Mouse (Mus musculus) left cerebral cortex, adult 8-10 months (tissue): Measurements from ENCODE around the gene Plin4. TPM values are rescaled to one million over a fixed set of nuclear protein-coding genes. Genes with fewer than 3 reads are reported as not detected.
"Not testable (repeated sequence)": the region's sequence is repeated elsewhere in the genome, so short reads cannot be mapped to it uniquely, and the experiment has no call there.

Experiments used
- DNase-seq, 2 experiments: peaks; one replicate each; pipeline ENCODE4 v3.0.0; 2022; ENCODE audit warnings: low spot score in 2 of 2
- total RNA-seq, 4 experiments: library from RNA; stranded (reverse); gene quantifications; 2 replicates each; pipeline ENCODE4 v1.2.4; 2022

The Plin4 gene
- total RNA-seq, 4 experiments from 2014 or later, result 4.7 to 14.9 (median 7.5) TPM

DNA sequence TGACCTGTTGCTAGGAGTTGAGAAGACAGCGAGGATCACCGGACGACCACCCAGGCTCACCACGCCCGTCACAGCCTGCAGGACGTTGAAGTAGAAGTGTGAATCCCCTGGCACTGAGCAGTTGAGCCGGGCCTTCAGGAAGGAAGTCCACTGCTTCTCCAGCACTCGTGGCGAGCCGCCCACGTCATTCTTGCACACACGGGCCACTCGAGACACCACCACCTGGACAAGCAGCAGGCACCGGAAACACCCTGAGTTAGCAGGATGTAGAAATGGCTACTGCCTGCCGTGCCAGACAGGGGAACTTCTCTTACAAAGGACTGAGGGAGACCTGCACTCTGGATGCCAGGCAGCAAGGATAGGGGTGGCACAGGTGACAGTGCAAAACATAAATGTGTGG is 18.6 kb upstream of the Plin4 start:
- DNase-seq, result no peak

DNA sequence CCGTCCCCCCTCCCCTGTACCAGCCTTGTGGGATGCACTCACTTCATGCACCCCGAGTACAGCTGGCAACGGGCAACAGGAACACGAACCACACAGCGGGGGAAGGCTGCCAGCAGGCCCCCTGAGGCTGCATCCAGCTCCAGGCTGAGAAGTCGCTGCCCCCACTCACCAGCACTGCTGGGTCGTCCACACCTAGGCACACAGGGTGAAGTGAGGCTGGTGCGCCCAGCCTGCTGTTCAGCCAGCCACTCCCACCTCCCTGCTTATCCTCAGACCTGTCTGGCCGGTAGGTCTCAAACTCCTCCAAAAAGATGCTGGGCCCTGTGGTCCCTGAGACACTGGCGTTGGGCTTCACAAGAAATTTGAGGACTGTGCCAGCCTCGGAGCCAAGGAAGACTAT is 16.6 kb upstream of the Plin4 start:
- no peak for DNase-seq

DNA sequence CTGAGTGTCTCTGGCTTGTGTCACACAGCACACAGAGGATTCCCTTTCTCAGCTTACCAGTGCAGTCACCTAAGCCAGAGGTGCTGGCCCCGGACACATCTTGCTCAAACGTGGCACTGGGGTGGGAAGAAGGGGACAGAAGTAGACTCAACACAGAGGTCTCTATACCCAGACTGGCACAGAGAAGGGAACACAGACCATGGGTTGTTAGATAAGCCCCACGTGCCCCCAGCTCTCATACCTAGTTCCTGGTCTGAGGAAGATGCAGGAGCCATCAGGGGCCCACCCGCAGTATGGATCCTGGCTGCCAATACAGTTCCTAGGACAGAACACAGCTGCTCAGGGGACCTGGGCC is 15.7 kb upstream of the Plin4 start:
- DNase-seq, result no peak

DNA sequence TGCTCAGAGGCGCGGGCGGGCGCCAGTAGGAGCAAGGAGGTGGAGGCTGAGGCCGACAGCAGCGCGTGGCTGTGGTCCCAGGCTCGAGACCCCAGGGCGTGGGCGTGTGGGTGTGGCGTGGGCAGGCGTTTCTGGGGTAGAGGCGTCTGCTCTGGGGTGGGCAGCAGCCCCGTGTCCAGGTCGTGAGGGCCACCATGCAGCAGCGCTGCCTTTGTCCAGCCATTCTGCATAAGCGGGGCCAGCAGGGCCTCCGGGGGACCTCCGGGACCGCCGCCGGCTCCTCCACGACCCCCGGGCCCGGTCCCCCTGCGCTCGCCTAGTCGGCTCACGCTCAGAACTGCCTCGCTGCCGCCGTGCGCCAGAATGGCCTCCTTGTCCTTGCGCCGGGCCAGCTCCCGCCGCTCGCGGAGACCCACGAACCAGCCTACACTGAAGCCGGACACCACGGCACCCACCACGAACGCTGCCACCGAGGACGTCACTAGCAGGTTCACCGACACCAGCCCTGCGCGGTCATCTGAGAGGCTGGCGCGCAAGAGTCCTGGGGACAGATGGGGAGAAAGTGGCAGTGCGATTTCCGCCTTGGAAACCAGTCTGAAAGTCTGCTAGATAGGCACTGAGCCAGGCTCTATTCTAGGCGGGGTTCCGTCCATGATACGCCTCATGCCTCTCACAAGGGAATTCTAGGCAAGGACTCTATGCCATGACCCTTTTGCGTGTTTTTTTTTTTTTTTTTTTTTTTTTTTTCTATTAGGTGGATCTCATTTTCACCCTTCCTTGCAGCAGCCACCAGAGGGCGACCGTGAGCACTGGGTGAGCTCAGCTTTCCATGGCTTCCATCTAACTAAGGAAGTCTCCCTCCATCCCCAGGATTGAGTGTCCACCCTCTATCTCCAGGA is 15.0 kb upstream of the Plin4 start:
- no peak for DNase-seq

DNA sequence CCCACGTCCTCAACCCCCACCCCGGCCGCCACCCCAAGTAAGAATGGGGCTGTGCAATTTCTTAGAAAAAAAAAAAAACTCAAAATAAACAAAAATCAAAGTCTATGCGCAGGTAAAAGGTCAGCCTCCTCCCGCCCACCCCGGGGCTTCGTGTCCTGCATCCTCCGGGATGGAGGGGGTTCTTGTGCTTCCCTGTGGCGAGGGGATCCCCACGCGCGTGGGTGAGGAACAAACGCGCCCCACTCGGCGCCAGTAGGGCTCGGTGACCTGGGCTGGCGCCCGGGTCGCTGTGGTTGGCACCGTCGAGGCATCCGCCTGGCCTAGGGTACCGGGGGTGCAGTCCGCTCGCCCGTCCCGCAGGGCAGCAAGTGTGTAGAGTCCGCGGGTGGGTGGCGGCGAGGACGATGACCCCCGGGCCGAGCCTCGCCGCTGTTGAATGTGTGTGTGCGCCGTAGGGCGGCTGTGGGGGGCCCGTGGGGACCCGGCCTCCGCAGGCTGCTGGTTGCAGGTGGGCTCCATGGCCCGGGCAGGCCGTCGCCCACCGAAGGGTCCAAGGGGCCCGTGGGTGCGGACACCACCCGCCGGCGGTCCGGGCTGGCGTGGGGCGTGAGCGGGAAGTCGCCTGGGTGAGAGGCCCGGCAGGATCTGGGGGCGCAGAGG is 14.2 kb upstream of the Plin4 start:
- no peak for DNase-seq

DNA sequence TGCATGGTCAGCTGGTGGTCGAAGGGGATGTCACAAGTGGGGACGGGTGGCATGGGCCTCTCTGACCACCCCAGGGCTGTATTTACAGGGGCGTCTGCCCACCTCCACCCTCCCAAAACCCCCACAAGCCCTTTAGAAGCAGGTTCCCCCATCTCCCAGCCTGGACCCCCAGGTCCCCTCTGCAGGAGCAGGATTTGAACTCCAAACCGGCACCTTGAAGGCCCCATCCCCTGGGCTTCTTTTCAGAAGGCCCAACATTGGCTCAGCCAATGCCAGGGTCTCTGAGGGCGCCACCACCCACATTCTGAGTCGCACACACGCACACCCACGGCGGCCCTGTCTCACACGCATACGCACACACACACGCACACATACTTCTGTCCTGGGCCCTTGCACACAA is 13.6 kb upstream of the Plin4 start:
- DNase-seq, result no peak

DNA sequence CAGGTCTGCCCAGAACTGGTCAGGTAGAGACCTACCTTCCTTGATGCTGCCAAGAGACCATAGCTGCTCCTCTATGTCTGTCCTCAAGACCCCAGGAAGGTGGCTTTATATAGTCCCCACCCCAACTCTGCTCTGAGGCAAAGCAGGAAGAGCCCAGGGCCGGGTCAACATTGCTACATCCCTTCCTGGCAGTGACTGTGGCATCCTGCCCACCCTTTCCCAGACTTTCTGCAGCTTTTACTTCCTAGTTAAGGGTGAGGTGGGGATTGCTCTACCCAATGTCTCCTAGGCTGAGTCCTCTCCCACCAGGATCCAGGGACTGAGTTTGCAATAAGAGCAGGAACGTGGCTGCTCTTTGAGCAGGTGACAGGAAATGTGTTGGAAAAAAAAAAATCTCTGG is 12.2 kb upstream of the Plin4 start, which contains the start of gene Lrg1:
Lrg1 (minus strand) TSS at position 176 of the 400 bp plus-strand sequence.
- DNase-seq, result no peak

DNA sequence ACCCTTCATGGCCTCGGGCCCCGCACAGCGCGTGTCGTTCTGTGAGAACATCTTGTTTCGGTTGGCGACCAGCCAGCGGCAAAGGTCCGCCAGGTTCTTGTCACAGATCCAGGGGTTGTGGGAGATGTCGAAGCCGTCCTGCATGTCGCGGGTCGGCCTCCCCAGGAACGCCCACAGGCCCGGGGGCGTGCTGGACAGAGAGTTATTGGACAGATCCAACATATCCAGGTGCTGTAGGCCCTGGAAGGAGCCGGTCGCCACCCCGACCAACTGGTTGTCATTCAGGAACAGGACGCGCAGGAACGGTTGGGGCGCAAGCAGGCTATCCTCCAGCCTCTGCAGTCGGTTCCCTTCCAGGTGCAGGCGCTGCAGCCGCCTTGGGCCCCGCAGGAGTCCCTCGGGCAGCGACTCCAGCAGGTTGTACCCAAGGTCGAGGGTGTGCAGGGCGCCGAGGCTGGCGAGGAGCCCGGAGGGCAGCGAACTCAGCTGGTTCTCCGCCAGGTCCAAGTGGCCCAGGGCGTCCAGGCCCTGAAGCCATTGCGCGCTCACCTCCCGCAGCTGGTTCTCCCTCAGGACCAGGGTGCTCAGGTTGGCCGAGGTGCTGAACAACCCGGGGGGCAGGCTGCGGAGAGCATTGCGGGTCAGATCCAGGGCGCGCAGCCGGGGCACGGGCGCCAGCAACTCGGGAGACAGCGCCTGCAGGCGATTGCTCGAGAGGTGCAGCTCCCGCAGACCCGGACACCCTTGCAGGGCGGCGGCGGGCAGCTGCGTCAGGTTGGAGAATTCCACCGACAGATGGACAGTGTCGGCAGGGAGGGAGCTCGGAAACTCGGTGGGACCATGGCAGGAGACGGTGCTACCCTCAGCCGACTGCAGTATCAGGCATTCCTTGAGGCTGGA is 10.6 kb upstream of the Plin4 start:
- DNase-seq, result no peak

DNA sequence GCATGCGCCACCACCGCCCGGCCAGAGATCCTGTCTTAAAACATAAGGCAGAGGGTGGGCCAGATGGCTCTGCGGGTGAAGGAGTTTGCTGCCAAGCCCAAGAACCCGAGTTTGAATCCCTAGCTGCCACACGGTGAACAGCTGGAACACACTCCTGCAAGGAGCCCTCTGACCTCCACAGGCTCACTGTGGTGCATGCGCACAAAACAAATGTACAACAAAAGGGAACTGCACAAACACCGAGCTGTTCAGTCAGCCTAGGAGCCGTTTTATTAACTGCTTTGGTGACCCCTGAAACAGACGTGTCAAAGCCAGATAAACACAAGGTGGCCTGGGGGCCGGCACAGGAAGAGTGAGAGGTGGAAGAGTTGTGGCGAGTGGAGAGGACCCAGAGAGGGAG is 9.8 kb upstream of the Plin4 start:
- no peak for DNase-seq

DNA sequence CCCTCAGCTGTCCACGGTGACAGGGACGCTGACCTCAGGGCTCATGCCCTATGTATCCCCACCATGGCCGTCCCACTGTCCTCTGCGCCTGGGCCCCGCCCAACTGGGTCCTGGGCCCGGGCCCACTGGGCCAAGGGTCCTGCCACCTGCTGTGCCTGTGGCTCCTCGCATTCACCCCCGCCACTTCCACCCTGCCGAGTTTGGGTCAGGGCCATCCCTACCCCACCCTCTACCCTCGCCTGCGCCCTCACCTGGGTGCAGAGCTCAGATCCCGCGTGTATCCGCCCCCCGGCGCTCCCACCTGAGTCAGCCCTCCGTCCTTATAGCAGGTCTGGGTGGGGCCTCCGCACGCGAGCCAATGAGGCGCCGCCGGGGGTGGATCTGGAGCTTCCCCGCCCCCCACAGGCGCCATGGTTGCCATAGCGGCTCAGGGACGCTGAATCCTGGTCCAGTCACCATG is 7.7 kb upstream of the Plin4 start, which contains the start of gene Plin5:
Plin5 (minus strand) TSS at position 346 of the 460 bp plus-strand sequence.
- no peak for DNase-seq

DNA sequence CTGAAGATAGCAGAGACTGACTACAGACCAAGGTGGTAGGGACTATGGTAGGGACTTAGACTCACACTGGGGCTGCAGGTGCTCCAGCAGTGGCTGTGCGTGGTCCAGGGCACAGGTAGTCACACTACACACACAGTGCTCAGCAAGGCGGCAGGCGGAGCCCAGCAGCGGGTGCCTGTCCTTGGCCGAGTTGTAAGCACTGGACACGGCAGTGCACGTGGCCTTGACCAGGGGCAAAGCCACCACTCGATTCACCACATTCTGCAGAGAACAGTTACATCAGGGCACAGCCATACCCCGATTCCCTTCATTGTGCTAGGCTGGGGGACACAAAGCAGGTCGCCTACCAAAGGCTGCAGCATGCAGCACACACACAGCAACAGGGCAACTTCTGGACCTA is 6.6 kb upstream of the Plin4 start:
- no peak for DNase-seq

DNA sequence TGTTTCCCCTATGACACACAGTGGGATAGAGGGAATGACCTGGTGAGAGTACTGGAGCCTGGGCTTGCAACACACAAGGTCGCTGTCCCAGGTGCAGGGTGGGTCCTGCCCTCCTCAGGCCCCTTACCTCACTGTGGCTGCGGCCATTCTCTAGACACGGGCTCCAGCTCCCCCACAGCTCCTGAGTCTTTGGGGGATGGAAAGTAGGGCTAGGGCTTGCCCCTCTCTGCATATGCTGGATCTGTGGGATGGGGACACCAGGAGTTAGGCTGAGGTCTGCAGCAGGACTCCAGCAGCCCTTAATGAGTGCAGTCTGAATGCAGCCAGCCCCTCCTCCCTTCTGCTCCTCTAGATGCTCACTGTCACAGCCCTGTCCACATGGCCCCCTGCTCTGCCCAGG is 3.1 kb upstream of the Plin4 start:
- DNase-seq, result no peak

DNA sequence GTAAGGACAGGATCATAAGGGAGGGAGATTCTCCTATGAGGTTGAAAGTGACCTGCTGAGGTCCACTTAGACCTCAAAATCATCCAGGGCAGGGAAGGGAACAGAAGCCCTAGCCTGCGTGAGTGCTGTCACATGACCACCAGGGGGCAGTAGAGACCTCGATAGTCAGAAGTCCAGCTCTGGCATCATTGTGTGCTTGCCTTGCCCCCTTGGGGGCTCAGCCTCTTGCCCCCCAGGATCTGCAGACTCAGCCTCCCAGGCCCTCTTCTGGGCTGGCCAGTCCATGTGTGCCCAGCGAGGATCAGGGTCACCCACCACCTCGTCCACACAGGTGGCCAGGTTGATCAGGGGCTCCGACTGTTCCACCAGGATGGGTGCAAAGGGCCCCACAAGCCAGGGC is 2.3 kb upstream of the Plin4 start:
- DNase-seq, result no peak

DNA sequence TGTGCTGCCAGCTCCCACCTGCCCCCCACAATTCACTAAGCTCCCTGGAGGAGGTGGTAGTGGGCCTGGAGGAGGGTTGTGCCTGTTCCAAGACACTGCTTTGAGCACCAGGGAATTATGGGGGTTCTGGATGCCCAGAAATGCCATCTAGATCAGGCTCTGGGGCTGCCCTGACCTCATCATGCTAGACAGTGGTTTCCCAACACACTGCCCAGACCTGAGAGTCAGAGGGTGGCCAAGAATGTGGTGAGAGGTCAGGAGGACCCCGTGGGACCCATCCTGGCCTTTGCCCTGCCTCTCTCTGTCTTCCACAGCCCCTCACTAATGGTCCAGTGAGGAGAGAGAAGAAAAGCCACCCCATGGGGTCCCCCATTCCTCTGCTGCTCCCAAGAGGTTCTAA is 1.4 kb upstream of the Plin4 start:
- DNase-seq, result no peak

DNA sequence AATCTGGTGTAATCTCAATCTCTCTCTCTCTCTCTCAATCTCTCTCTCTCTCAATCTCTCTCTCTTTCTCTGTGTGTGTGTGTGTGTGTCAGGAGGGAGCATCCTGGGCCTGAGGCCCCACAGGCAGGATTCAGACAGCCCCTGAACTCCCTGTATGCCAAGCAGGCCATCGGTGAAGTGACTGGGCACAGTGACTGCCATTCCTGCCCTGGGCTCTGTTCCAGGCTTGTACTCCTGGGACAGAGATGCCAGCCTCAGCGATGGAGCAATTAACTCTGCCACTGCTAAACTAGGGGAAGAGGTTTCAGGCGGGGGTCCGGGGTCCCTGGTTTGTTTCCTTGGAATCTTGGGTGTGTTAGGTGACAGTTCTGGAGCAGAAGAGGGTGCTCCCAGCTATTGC is 968 bp upstream of the Plin4 start:
- no peak for DNase-seq

DNA sequence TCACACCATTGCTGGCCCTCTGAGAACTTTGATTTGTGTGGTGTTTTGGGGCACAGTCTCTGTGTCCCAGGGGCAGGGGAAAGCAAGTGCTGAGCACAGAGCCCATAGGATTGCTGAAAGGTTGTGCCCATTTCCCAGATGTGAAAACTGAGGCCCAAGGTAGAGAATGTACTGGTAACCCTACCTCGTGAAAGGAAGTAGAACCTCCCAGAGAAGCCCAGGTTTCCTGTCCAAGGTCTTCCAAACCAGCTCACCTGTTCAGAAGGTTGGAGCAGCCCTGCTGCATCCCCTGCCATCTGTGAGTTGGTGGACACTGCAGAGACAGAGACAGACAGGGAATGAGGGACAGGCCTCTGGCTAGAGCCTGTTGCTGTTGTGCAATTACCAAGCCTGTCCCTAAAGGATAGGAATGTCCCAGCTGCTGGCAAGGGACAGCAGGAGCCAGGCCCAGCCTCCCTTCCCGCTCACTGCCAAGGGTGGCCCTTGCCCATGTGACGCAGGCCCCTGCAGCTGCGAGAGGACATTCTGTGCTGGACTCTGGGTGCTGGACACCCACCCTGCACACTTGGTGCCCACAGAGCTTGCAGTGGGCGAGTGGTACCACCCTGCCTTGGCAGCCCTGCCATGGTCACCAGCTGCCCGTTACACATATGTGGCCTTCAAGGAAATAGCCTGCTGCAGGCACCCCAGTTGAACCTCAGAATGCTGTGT is 1.1 kb downstream of the Plin4 start:
- DNase-seq, result peak in 1 of 2 experiments; percentile 79

DNA sequence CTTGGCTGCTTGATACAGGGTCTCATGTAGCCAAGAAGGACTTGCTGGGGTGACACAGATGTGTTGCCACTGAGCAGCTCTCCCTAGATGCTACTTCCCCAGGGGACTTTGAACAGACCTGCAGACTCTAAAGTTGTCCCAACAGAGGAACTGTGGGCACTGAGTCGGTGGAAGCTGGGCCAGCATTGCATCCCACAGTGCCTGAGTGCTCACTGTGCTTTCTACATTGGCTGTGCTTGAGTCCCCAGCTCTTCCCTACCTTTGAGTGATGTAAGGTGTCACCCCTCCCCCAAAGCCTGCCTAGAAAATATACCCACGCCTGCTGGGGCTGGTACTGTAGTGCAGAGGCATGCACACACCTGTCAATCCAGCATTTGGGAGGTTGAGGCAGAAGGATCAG is 1.9 kb downstream of the Plin4 start:
- DNase-seq, result no peak

DNA sequence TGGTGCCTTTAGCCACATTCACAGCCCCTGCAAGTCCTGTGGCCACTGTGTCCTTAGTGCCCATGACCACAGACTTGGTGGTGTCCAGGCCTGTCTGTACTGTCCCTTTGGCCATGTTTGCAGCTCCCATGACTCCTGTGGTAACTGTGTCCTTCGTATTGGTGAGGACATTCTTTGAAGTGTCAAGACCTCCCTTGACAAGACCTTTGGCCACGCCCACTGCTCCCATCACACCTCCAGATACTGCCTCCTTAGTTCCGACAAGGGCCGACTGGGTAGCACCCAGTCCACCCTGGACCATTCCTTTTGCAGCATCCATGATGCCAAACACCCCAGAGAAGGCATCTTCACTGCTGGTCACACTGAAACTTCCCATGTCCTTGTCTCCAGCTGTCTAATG is 2.6 kb downstream of the Plin4 start:
- no peak for DNase-seq

DNA sequence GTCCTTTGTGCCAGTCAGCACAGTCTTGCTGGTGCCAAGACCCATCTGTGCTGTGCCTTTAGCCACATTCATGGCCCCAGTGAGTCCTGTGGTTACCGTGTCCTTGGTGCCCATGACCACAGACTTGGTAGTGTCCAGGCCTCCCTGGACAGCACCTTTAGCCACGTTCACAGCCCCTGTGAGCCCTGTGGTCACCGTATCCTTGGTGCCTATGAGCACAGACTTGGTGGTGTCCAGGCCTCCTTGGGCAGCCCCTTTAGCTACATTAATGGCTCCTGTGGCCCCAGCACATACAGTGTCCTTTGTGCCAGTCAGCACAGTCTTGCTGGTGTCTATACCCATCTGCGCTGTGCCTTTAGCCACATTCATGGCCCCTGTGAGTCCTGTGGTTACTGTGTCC is 3.2 kb downstream of the Plin4 start:
- DNase-seq, result not testable (repeated sequence)

DNA sequence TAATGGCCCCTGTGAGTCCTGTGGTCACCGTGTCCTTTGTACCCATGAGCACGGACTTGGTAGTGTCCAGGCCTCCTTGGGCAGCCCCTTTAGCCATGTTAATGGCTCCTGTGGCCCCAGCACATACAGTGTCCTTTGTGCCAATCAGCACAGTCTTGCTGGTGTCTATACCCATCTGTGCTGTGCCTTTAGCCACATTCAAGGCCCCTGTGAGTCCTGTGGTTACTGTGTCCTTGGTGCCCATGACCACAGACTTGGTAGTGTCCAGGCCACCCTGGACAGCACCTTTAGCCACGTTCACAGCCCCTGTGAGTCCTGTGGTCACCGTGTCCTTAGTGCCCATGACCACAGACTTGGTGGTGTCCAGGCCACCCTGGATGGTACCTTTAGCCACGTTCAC is 4.8 kb downstream of the Plin4 start:
- not testable (repeated sequence) for DNase-seq
